Mouse (Mus musculus): Measurements from ENCODE around the gene Ptgir.

DNA sequence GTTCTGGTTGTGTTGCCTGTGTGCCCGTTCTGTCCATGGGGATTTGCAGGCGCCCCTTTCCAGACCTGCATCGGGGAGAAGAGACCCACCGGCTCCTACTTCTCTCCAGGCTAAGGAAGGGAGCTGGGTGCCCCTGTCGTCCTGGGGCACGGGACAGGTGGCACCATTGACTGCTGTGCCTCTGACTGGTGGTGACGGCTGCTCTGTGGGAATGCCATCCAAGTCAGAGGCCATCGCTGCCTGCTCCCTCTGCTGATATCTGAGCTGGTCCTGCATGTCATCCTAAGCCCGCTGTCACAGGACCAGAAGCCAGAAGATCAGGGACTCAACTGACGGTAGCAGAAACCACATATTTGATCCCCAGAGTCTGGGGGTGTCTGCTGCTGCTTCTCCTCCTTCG lies 2.6 kb downstream of the Ptgir start:
- TF ChIP-seq CTCF (IDR thresholded peaks at IDR 0.05; ENCODE audit: extremely low read depth, insufficient read length, insufficient replicate concordance, low read depth, low read length), result no peak
- TF ChIP-seq POLR2A (IDR thresholded peaks at IDR 0.05; ENCODE audit: low read depth, low read length), result no peak
